Mouse (Mus musculus) liver, adult 2 months (tissue): ENCODE results near the gene Filip1l.

Source experiments
- CTCF ChIP-seq: fragments of 200-500 bp; IDR thresholded peaks from 2 replicates; pipeline ENCODE4 v1.5.1; 2011; ENCODE audit warnings: low read depth, low read length, control low read depth
- POLR2A ChIP-seq: fragments of 200-500 bp; IDR thresholded peaks from 2 replicates; pipeline ENCODE4 v1.6.1; 2011; ENCODE audit warnings: low read length, control low read depth; ENCODE audit not compliant: insufficient read depth; ENCODE audit errors: extremely low read depth

DNA sequence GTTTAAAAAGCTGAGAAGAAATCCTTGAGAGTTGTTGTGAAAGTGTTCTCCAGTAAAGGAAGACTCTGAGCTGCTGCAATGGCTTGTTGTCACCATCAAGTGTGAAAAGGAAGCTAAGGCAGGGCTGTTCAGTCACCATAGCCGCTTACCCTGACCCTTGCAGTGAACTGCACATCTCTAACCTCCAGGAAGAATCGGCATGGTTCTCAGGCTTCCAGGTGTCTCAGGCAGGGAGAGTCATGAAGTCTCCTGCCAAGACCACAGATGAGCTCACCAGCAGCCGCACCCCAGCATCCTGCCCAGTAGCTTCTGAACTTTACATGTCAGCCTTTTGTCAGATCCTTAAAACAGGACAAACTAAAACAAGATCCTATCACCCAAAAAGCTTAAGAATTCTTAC, 213.3 kb downstream of the Filip1l start:
- TF ChIP-seq CTCF (no peak), POLR2A (no peak)
